Mouse (Mus musculus) limb, embryonic 10.5 days (tissue): ENCODE data around the gene Atxn1. TPM values are rescaled to one million over a fixed set of nuclear protein-coding genes. Genes with fewer than 3 reads are reported as not detected.

Experiments used
- DNase-seq: peaks from one replicate; pipeline ENCODE4 v3.0.0-alpha.2; 2017; ENCODE audit warnings: low spot score
- H3K27ac ChIP-seq: fragments of 300-500 bp; sonication (generic); 2 replicates; pipeline ENCODE4 v1.5.1; 2016; ENCODE audit warnings: mild to moderate bottlenecking
- H3K27me3 ChIP-seq: fragments of 300-500 bp; sonication (generic); 2 replicates; pipeline ENCODE4 v1.6.1; 2016; ENCODE audit warnings: low read depth, mild to moderate bottlenecking; ENCODE audit not compliant: poor library complexity, severe bottlenecking
- H3K36me3 ChIP-seq: fragments of 300-500 bp; sonication (generic); 2 replicates; pipeline ENCODE4 v1.6.1; 2016; ENCODE audit warnings: mild to moderate bottlenecking, moderate library complexity
- H3K4me1 ChIP-seq: fragments of 300-500 bp; sonication (generic); 2 replicates; pipeline ENCODE4 v1.6.1; 2016
- H3K4me3 ChIP-seq: fragments of 300-500 bp; sonication (generic); 2 replicates; pipeline ENCODE4 v1.5.1; 2016; ENCODE audit warnings: mild to moderate bottlenecking, moderate library complexity
- H3K9me3 ChIP-seq: fragments of 300-500 bp; sonication (generic); replicated peaks from 2 replicates; pipeline ENCODE4 v1.6.1; 2016; ENCODE audit warnings: mild to moderate bottlenecking
- WGBS: fragments of 180-500 bp; shearing (Covaris S2); methylation state at CpG from one replicate; pipeline ENCODE4 v1.1.7; 2016; 5-methylcytosine and 5-hydroxymethylcytosine counted together
- polyA plus RNA-seq: library from polyadenylated mRNA; unstranded; fragments of >200 nt; fragmentation: Nextera tagmentation; extraction: Ambion mirVana; gene quantifications from 2 replicates; pipeline ENCODE4 v1.2.1, GENCODE M21; 2016

The Atxn1 gene
- polyA plus RNA-seq, 1 experiment from 2014 or later, result 1.4 TPM

DNA sequence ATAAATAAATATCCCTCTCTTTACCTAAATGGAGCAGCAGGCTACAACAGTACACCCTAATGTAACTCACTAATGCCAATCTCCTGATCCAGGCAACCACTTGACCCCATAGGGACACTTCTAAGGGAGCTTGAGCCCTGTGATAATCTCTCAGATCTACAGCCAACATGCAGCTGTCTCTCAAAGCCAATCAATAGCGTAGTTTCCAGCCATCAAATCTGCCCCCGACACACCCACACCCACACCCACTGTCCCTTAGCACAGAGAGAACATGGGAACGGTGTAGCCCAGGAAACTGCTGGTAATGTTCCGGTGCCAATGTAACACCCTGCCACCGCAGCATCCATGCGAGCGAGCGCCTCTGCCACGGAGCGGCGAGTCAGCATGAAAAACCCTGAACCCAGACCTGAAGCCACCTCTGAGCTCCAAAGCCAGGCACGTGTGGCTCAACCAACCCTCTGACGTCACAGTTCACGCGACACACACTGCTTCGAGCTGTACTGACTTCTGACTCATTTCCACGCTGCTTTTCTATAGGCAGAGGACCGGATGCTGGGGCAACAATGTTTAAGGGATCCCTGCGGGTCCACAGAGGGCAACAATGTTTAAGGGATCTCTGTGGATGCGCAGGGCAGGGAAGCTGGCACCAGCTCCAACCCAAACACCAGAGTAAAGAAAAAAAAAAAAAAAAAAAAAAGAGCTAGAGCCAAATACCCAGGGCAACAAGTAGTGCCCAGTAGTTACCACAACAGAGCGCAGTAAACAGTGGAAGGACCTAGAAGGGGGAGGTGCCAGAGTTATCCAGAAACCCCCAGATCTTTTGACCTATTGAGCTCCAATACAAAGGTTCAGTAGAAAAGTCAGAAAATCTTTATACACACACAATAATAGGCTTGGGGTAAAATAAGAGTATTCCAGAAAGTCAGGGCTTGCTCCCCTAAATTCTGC lies 47.5 kb downstream of the Atxn1 start:
- H3K36me3 ChIP-seq, result no peaks in the 10 kb centered on the region
- H3K9me3 ChIP-seq, result no peaks in the 10 kb centered on the region
- no peak for DNase-seq
- H3K4me1 ChIP-seq, result 0 out of 2 replicates have a peak, but pooled peaks cover 4% of the 10 kb centered on the region
- no peaks in the 10 kb centered on the region for H3K27me3 ChIP-seq
- WGBS, result 92% methylated on average over 21 of the region's 21 CpGs
- H3K27ac ChIP-seq, result no peak overlapping the region
- no peak overlapping the region for H3K4me3 ChIP-seq

DNA sequence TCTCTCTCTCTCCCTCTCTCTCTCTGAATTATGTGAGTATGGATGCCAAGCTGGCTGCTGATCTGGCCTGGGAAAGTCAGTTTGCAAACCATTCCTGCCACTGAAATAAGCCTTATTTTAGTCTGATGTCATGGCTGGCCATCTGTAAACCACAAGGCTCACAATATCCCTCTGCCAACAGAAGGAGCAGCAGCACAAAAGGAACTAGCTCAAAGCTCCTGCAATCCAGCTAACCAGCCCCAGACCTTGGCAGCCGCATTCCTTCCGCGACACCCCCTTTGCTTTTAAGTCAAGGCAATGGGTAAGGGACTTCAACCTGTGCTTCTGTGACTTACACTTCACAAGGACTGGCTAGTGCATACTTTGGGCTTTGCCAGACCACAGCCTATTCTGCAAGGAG lies 48.9 kb downstream of the Atxn1 start:
- no peak overlapping the region for H3K27ac ChIP-seq
- no peaks in the 10 kb centered on the region for H3K27me3 ChIP-seq
- DNase-seq, result no peak
- WGBS, result 97% methylated on average over 3 of the region's 3 CpGs
- H3K4me3 ChIP-seq, result no peak overlapping the region
- H3K4me1 ChIP-seq, result 0 out of 2 replicates have a peak, but pooled peaks cover 1% of the 10 kb centered on the region
- no peaks in the 10 kb centered on the region for H3K9me3 ChIP-seq
- H3K36me3 ChIP-seq, result no peaks in the 10 kb centered on the region

DNA sequence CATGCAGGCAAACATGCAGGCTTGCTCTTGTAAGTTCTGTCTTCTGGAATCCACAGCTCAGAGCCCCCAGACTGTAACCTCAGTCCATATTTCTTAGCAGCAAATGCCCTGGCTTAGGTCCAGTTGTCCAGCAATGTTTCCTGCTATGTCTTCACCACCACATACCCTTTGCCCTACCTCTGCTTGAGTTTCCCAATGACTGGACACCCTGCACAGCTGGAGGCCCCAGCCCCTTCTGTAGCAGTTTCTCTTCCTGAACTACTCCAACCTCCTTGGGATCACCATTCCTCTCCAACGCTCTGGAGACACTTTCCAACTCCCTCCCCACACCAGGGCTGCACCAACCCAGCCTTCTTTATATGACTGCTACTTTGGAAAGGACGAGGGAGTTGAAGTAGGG lies 49.8 kb downstream of the Atxn1 start:
- no peak overlapping the region for H3K27ac ChIP-seq
- no peak for DNase-seq
- no peak overlapping the region for H3K4me3 ChIP-seq
- no peaks in the 10 kb centered on the region for H3K4me1 ChIP-seq
- H3K36me3 ChIP-seq, result no peaks in the 10 kb centered on the region
- WGBS, result 71% methylated on average over 2 of the region's 2 CpGs
- H3K9me3 ChIP-seq, result no peaks in the 10 kb centered on the region
- no peaks in the 10 kb centered on the region for H3K27me3 ChIP-seq

DNA sequence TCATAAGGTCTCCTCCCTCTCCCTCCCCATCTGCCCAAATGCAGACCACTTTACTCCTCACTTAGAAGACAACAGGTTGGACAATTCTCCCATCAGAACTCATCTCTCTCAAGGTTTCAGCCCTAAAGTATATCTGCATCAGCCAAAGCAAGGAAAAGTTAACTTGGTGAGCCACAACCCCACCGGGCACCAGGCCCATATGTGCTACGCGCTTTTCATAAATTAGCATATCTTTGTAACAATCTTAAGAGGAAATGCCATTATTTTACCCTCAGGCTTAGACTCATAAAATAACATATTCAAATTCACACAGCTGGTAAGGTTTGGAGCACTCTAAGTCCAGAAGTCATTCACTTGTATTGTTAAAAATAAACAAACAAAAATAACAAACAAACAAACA lies 50.7 kb downstream of the Atxn1 start:
- H3K27me3 ChIP-seq, result no peaks in the 10 kb centered on the region
- H3K4me1 ChIP-seq, result no peaks in the 10 kb centered on the region
- no peak for DNase-seq
- H3K9me3 ChIP-seq, result no peaks in the 10 kb centered on the region
- no peak overlapping the region for H3K27ac ChIP-seq
- no peaks in the 10 kb centered on the region for H3K36me3 ChIP-seq
- H3K4me3 ChIP-seq, result no peak overlapping the region
- 93% methylated on average over 3 of the region's 3 CpGs for WGBS

DNA sequence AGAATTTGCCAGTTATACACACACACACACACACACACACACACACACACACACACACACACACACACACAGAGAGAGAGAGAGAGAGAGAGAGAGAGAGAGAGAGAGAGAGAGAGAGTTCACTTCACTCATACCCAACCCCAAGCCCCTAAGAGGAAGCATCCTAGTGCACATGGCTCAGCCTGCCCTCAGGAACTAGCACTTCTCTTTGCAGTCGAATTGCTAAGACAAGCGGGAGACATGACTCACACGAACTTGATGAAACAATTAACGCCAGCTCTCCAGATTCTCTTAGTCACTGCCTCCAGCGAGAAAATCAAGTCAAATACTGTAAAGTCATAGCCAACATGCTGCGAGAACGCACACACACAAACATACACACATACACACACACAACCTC lies 53.0 kb downstream of the Atxn1 start:
- 73% methylated on average over 7 of the region's 7 CpGs for WGBS
- Histone ChIP-seq H3K27me3 (no peaks in the 10 kb centered on the region), H3K27ac (no peak overlapping the region), H3K9me3 (no peaks in the 10 kb centered on the region), H3K4me1 (peaks cover 1% of the 10 kb centered on the region; the same call in 1 of the 2 replicates), H3K4me3 (no peak overlapping the region), H3K36me3 (no peaks in the 10 kb centered on the region)
- DNase-seq, result no peak

DNA sequence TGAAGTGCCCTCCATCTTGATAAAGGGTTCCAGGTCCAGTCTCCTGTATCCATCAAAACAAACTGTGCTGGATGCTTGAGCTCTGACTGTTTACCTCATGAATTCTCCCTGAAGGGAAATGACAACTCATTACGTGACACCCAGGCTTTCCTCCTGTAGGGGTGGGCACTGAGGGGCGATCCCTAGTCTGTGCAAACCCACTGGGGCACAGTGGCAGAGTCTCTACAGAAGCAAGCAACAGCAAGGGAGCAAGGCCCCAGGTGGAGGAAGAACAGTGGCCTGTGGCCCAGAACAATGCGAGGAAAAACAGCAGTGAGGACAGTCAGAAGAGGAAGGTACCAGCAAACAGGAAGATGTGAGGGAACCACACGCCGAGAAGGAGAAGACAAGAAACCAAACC lies 53.7 kb downstream of the Atxn1 start:
- Histone ChIP-seq H3K27me3 (no peaks in the 10 kb centered on the region), H3K4me3 (no peak overlapping the region), H3K36me3 (no peaks in the 10 kb centered on the region), H3K27ac (no peak overlapping the region), H3K9me3 (no peaks in the 10 kb centered on the region), H3K4me1 (peaks cover 8% of the 10 kb centered on the region; the same call in 1 of the 2 replicates)
- no peak for DNase-seq
- 87% methylated on average over 5 of the region's 5 CpGs for WGBS

DNA sequence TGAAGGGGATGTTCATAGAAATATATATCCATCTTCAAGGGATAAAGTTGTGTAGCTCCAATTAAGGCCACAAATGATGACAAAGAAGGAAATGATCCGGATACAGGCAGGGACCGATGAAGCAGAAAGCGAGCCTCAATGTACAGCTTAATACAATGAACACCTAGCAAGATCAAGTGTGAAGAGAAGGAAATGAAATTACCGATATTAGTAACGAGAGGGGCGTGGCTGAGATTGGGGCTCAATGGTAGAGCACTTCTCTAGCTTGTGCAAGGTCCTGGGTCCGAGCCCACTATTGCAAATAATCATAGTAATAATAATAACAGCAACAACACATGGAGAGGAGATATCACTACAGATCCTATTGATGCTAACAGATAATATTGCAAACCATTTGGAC lies 54.5 kb downstream of the Atxn1 start:
- no peaks in the 10 kb centered on the region for H3K27me3 ChIP-seq
- 92% methylated on average over 7 of the region's 7 CpGs for WGBS

DNA sequence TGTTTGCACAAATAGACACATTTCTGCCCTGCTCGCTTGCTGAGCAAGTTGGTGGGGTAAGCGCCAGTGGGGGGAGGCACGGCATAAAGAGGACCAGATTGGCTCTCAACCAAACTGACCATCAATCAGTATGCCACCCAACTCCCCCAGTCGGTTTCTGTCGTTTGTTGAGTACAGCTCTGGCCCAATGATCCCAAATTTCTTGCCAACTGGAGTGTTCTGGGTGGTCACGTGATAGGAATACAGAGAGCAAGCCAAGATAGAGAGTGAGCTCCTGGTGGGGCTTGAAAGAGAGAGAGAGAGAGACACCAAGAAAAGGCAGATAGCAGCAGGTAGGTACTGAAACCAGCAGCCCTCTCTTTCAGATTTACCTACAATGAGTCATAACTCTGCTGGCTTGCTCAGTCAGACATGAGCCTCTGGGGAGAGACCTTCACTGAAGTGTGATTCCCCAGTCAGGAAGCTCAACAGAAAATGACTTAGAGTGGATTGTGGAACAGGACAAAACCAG lies 57.6 kb downstream of the Atxn1 start:
- DNase-seq, result no peak
- Histone ChIP-seq H3K36me3 (no peaks in the 10 kb centered on the region), H3K4me1 (peaks cover 15% of the 10 kb centered on the region), H3K27ac (no peak overlapping the region), H3K9me3 (no peaks in the 10 kb centered on the region), H3K27me3 (no peaks in the 10 kb centered on the region), H3K4me3 (no peak overlapping the region)
- 78% methylated on average over 6 of the region's 6 CpGs for WGBS

More for the DNA sequence above, 54.5 kb downstream of the Atxn1 start:
- no peak overlapping the region for H3K27ac ChIP-seq
- DNase-seq, result no peak
- no peaks in the 10 kb centered on the region for H3K36me3 ChIP-seq
- H3K4me1 ChIP-seq, result peaks cover 8% of the 10 kb centered on the region; the same call in 1 of the 2 replicates
- no peak overlapping the region for H3K4me3 ChIP-seq
- no peaks in the 10 kb centered on the region for H3K9me3 ChIP-seq

DNA sequence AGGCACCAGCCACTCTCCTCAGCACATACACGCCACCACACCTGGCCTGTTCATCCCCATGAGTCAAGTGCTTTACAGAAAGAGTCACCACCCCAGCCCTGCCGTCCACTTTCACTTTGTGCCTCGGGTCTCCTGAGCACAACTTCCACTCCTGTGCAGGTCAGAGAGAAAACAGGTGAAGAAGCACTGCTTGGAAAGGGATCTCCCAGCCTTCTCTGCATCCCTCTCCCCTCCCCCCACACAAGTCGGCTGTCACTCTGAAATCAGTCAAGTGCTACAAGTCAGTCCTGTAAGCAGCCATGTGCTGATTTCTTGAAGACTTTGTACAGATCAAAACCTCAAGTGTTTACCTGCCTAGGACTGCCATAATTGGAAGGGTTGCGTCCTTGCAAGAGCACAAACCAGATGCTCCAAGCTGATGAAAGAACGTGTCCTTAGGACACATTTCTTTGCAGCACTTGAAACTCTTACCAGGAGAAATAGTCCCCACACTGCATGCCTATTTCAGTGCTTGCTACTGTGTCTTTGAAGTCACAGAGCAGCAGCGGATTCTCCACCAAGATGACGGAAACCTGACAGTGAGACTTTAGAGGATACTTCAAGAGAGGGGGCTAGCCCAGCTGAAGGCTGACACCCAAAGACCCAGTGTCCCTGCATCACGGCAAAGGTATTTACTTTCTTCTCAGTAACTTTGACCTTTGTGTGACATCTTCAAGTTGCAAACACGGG lies 58.2 kb downstream of the Atxn1 start:
- H3K27ac ChIP-seq, result no peak overlapping the region
- no peak overlapping the region for H3K4me3 ChIP-seq

DNA sequence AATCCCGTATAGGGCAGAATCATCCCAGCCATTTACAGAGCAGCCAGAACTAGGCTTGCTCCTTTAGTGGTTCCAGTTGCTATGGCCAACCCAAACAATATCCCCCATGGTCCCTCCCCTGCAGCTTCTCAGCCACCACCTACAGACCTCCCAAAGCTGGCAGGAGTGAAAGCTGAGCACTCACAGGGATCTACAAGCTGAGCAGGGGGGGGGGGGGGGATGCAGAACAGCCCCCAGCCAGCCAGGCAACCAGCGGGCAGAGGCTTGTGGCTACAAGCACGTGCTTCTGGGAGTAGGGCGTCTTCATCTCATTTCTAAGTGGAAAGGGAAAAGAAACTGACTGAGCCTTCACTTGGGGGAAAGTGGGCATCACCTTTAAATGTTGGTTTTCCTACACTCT lies 59.9 kb downstream of the Atxn1 start:
- 50% methylated on average over 4 of the region's 4 CpGs for WGBS

More for the DNA sequence above, 58.2 kb downstream of the Atxn1 start:
- H3K27me3 ChIP-seq, result no peaks in the 10 kb centered on the region
- 67% methylated on average over 10 of the region's 10 CpGs for WGBS
- DNase-seq, result no peak
- H3K36me3 ChIP-seq, result no peaks in the 10 kb centered on the region
- peaks cover 15% of the 10 kb centered on the region for H3K4me1 ChIP-seq
- H3K9me3 ChIP-seq, result no peaks in the 10 kb centered on the region

DNA sequence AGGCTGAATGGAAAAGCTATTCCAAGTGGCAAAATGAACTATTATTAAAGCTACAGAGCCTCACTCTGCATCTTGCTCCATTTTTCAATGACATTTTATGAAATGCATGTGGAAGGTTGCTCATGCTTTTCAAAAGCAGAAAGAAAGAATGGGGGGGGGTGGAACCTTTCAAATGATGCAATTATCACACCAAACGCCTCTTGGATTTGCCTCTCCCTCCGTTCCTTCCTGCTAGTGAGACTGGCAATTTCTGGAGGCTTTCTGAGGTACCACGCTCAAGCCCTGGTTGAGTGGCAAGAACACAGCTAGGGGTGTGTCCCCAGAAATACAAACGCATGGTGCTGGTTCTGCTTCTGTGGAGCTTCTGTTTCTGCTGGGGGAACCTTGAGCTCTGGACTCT lies 60.4 kb downstream of the Atxn1 start:
- Histone ChIP-seq H3K4me1 (peaks cover 15% of the 10 kb centered on the region), H3K36me3 (no peaks in the 10 kb centered on the region), H3K9me3 (no peaks in the 10 kb centered on the region), H3K4me3 (no peak overlapping the region), H3K27me3 (no peaks in the 10 kb centered on the region), H3K27ac (no peak overlapping the region)
- WGBS, result 80% methylated on average over 4 of the region's 4 CpGs
- no peak for DNase-seq

More for the DNA sequence above, 59.9 kb downstream of the Atxn1 start:
- no peak overlapping the region for H3K27ac ChIP-seq
- H3K36me3 ChIP-seq, result no peaks in the 10 kb centered on the region
- H3K9me3 ChIP-seq, result no peaks in the 10 kb centered on the region
- DNase-seq, result no peak
- H3K27me3 ChIP-seq, result no peaks in the 10 kb centered on the region
- H3K4me1 ChIP-seq, result peaks cover 15% of the 10 kb centered on the region
- H3K4me3 ChIP-seq, result no peak overlapping the region

DNA sequence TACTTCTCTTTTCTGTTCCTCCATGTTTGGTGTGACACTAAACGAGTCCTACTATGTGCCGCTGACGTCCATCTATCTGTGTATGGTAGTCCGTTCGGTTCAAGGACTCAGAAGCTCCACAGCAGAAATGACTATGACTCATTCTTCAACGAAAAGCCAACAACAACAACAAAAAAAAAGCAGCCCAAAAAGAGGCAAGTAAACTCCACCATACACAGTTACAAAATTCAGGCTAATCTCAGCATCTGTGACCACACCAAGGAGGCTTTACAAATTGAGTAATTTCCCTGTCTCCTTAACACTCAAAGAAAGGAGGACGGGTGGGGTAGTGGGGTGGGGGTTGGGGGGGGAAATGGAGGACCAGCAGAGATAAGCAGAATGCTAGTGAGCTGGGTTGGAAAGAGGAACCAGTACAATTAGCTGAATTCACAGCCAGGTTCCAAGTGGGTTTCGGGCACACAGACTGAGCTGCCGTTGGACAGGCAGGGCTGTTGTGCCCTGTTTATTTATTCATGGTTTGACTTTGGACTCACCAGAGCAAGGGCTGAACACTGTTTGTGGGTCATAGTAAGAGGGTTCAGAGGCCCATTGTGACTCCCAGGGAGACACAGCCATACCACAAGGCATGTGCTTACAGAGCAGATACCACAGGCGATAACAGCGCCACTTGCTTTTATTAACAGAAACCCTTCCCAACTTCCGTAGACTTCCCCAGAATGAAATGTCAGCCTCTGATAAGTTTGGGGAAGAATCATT lies 61.1 kb downstream of the Atxn1 start:
- no peak for DNase-seq
- 88% methylated on average over 12 of the region's 12 CpGs for WGBS
- Histone ChIP-seq H3K36me3 (no peaks in the 10 kb centered on the region), H3K4me3 (no peak overlapping the region), H3K27ac (no peak overlapping the region), H3K27me3 (no peaks in the 10 kb centered on the region), H3K9me3 (no peaks in the 10 kb centered on the region), H3K4me1 (peaks cover 15% of the 10 kb centered on the region)
